In genomic region chr10:7954627-7954988, GRCm38 (mm10) we compare ENCODE assay signal across 7 mouse cellular contexts. TPM values are rescaled to one million over a fixed set of nuclear protein-coding genes. Genes with fewer than 3 reads are reported as not detected.
DNase-seq lines count a peak whose midpoint lies in the region; ATAC-seq and TF ChIP-seq lines count a peak whose summit lies in the region.

No protein-coding gene starts in this region.

- intact Hi-C loops in left cerebral cortex, postnatal 36 days (cut with DNase I), result no loop called here

- peak; percentile 52 for DNase-seq in lung, embryonic 14.5 days
- DNase-seq in lung, postnatal 25 days (ENCODE audit: low spot score), result no peak
- peak; percentile 38 for DNase-seq in c-Kit-positive CD71-positive TER-119-positive erythroid progenitor cells, embryonic 14.5 days (ENCODE audit: low spot score)
- DNase-seq in hindbrain, embryonic 10.5 days (ENCODE audit: low spot score), result peak; percentile 7
- DNase-seq in left cerebral cortex, adult 9 months (ENCODE audit: low spot score in 2 of 2), result no peak
- no peak for DNase-seq in left cerebral cortex, postnatal 36 days (ENCODE audit: low spot score in 2 of 2)

- H3K9ac ChIP-seq in lung, embryonic 14.5 days, result peak overlapping the region; percentile 98
- H3K9ac ChIP-seq in midbrain, embryonic 13.5 days (replicated peaks), result peak overlapping the region; percentile 98

- 0% methylated on average over 5 of the region's 5 CpGs for WGBS in lung, embryonic 14.5 days
- WGBS in hindbrain, embryonic 10.5 days, result 5% methylated on average over 5 of the region's 5 CpGs
- WGBS in midbrain, embryonic 13.5 days, result 1% methylated on average over 5 of the region's 5 CpGs

- H3K36me3 ChIP-seq in lung, embryonic 14.5 days (ENCODE audit: insufficient read depth), result no peaks in the 10 kb centered on the region
- H3K36me3 ChIP-seq in hindbrain, embryonic 10.5 days, result peaks cover 15% of the 10 kb centered on the region; the same call in 1 of the 2 replicates
- H3K36me3 ChIP-seq in midbrain, embryonic 13.5 days, result no peaks in the 10 kb centered on the region

- H3K4me2 ChIP-seq in lung, embryonic 14.5 days, result peak overlapping the region; percentile 70
- peak overlapping the region; percentile 91 for H3K4me2 ChIP-seq in midbrain, embryonic 13.5 days (replicated peaks)

- no peaks in the 10 kb centered on the region for H3K27me3 ChIP-seq in lung, embryonic 14.5 days (ENCODE audit: insufficient read depth, low read length)
- no peaks in the 10 kb centered on the region for H3K27me3 ChIP-seq in hindbrain, embryonic 10.5 days (ENCODE audit: insufficient read depth, poor library complexity, severe bottlenecking)
- no peaks in the 10 kb centered on the region for H3K27me3 ChIP-seq in midbrain, embryonic 13.5 days

- peak overlapping the region; percentile 91 for H3K4me3 ChIP-seq in lung, embryonic 14.5 days (ENCODE audit: low read depth, low read length)
- H3K4me3 ChIP-seq in hindbrain, embryonic 10.5 days, result peak overlapping the region; percentile 99
- peak overlapping the region; percentile 98 for H3K4me3 ChIP-seq in midbrain, embryonic 13.5 days (replicated peaks)

- no peak for ATAC-seq in lung, embryonic 14.5 days (ENCODE audit: insufficient read depth)
- no peak for ATAC-seq in midbrain, embryonic 13.5 days

- no peaks in the 10 kb centered on the region for H3K9me3 ChIP-seq in lung, embryonic 14.5 days (ENCODE audit: low read depth, low read length)
- no peaks in the 10 kb centered on the region for H3K9me3 ChIP-seq in hindbrain, embryonic 10.5 days
- H3K9me3 ChIP-seq in midbrain, embryonic 13.5 days, result no peaks in the 10 kb centered on the region

- H3K27ac ChIP-seq in lung, embryonic 14.5 days (ENCODE audit: low read depth), result peak overlapping the region; percentile 99
- peak overlapping the region; percentile 100 for H3K27ac ChIP-seq in hindbrain, embryonic 10.5 days
- peak overlapping the region; percentile 99 for H3K27ac ChIP-seq in midbrain, embryonic 13.5 days

- TF ChIP-seq CTCF in lung, embryonic 14.5 days (IDR thresholded peaks at IDR 0.05; ENCODE audit: low read depth), result no peak

- peaks cover 11% of the 10 kb centered on the region for H3K4me1 ChIP-seq in lung, embryonic 14.5 days (ENCODE audit: insufficient read depth)
- peaks cover 34% of the 10 kb centered on the region for H3K4me1 ChIP-seq in hindbrain, embryonic 10.5 days (replicated peaks)
- H3K4me1 ChIP-seq in midbrain, embryonic 13.5 days (replicated peaks), result peaks cover 28% of the 10 kb centered on the region

RNA-seq across cellular contexts. Expression of gene Tab2, which starts 1.4 kb away (rescaled TPM):
- 31.1 TPM in 2 replicates for polyA plus RNA-seq in lung, embryonic 14.5 days (2014; fragmentation: Nextera tagmentation; extraction: Ambion mirVana)
- polyA plus RNA-seq in hindbrain, embryonic 10.5 days (2016; fragmentation: Nextera tagmentation; extraction: Ambion mirVana), result 12.1 and 16.7 TPM in 2 replicates
- polyA plus RNA-seq in midbrain, embryonic 13.5 days (2015; fragmentation: Nextera tagmentation; extraction: Ambion mirVana), result 15.4 and 16.9 TPM in 2 replicates
- total RNA-seq in left cerebral cortex, postnatal 36 days (2021), result 10 to 100 TPM; 49.7 to 60.2 TPM

Comparison
In these comparisons a context has a peak if more than half of its experiments do, and no peak if none do; other contexts are left out.
1. DNase-seq: peak in lung, embryonic 14.5 days (single experiment), c-Kit-positive CD71-positive TER-119-positive erythroid progenitor cells, embryonic 14.5 days (single experiment) and hindbrain, embryonic 10.5 days (single experiment); none in lung, postnatal 25 days (single experiment), left cerebral cortex, adult 9 months (0 of 2) and left cerebral cortex, postnatal 36 days (0 of 2).
2. Peak in every context shown above with its lines, with median percentiles within 50 percentile points of each other: H3K27ac ChIP-seq and H3K4me3 ChIP-seq.